Mouse (Mus musculus) left cerebral cortex, postnatal 36 days (tissue): Measurements from ENCODE around the gene L3mbtl1. TPM values are rescaled to one million over a fixed set of nuclear protein-coding genes. Genes with fewer than 3 reads are reported as not detected.
"Not testable (repeated sequence)": the region's sequence is repeated elsewhere in the genome, so short reads cannot be mapped to it uniquely, and the experiment has no call there.

Experiments
- DNase-seq, 2 experiments: peaks; one replicate each; pipeline ENCODE4 v3.0.0; 2021 to 2022; ENCODE audit warnings: low spot score in 2 of 2, mixed read lengths in 1 of 2
- intact Hi-C: fragments of 180-260 bp; cut with DNase I; formaldehyde crosslinking; loops from one replicate; pipeline ENCODE4 v1.15.1; 2025
- total RNA-seq, 2 experiments: library from RNA; stranded (reverse); gene quantifications; 2 replicates each; pipeline ENCODE4 v1.2.3; 2021

Gene L3mbtl1
- 10 to 100 TPM; 11.4 to 21.7 TPM for total RNA-seq

- intact Hi-C loops, result no loop called here
Observed at GRCm38 (mm10) chr2:162943148-162943846, at the start of gene L3mbtl1. Gene L3mbtl1 (plus strand): TSS chr2:162943472.

DNA sequence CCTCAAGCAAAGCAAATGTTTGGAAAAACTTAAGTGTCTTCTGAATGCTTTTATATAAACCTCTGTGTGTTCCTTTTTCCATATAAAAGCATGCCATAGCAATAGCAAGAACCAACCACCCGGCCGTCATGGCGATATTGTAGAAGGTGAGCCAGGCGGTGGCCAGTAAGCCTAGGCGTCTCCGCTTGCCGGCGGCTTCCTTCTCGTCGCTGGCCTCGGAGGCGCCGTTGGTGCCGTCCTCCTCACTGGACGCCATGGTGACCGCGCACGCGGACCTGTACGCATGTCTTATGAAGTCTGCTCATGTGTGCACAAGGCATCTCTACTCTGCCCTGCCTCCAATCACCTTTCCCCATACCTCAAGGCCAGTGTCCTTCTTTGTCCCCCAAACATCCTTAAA is 44.0 kb upstream of the L3mbtl1 start:
- intact Hi-C loops, DNase-seq: not testable (repeated sequence)

More at GRCm38 (mm10) chr2:162943148-162943846, at the start of gene L3mbtl1:
- peak; percentile 78 to 79 for DNase-seq

DNA sequence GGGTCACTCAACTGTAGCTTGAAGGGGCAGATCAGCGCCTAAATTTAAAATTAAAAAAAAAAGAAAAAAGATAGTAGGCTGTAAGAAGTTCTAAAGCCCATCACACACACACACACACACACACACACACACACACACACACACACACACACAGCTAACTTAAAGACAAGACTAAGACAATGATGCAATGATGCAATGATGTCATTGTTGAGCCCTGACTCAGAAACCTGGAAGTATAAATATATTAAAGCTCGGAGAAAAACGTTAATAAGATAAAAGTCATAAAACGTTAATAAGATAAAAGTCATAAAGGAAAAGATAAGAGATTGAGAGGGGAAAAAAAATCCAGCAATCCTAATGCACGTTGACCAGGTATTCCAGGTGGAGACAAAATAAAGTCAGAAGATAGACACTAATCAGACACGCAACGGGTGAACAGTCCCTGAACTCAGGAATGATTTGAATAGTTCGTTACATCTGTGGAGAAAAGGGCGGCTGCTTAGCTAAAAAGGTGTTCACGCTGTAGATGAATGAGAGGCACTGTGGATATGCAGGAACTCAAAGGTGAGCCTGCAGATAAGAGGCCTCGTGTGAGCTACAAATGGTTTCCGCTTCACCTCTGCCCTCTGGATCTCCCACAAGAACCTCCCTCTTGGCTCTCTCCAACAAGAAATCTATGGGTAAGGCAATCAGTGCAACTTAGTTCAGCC is 43.2 kb upstream of the L3mbtl1 start:
- intact Hi-C loops, result no loop called here
- no peak for DNase-seq

- intact Hi-C loops, result no loop called here
- DNase-seq, result no peak
Observed at GRCm38 (mm10) chr2:162900590-162900916, 42.7 kb upstream of the L3mbtl1 start.

- intact Hi-C loops, result no loop called here
- DNase-seq, result no peak
Observed at GRCm38 (mm10) chr2:162905902-162906301, 37.4 kb upstream of the L3mbtl1 start.

GRCm38 (mm10) chr2:162908052-162908491 is 35.2 kb upstream of the L3mbtl1 start:
- DNase-seq, result no peak
- intact Hi-C loops, result no loop called here

- intact Hi-C loops, result loop anchor here (5.0 to 10.0 kb wide), 3 partner anchors 99 to 1442 kb away; partner anchors contain the start of gene Ptprt
- DNase-seq, result no peak
Observed at GRCm38 (mm10) chr2:162914040-162914439, 29.2 kb upstream of the L3mbtl1 start.

DNA sequence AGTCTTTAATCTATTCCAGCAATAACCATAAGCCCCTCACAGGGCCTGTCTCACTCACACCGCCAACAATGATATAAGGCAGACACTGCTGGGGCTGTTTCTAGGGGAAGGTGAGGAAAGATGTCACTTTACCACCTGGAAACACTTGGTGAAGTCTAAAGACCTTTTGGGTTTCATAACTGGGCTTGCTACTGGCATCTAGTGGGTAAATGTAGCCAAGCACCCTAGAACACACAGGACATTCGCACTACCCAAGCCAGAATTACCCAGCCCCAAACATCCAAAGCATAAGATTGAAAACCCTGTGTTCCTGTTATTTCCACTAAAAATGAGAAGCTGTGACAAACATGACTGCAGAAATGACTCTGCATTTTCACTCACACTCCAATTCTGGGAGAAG is 28.8 kb upstream of the L3mbtl1 start:
- peak; percentile 30 to 31 for DNase-seq
- intact Hi-C loops, result loop anchor here (5.0 to 10.0 kb wide), 3 partner anchors 100 to 1442 kb away; partner anchors contain the start of gene Ptprt

GRCm38 (mm10) chr2:162919926-162920325 is 23.3 kb upstream of the L3mbtl1 start:
- no peak for DNase-seq
- intact Hi-C loops, result loop anchor here (5.0 to 10.0 kb wide), 3 partner anchors 105 to 412 kb away; partner anchors contain the start of gene Ptprt

DNA sequence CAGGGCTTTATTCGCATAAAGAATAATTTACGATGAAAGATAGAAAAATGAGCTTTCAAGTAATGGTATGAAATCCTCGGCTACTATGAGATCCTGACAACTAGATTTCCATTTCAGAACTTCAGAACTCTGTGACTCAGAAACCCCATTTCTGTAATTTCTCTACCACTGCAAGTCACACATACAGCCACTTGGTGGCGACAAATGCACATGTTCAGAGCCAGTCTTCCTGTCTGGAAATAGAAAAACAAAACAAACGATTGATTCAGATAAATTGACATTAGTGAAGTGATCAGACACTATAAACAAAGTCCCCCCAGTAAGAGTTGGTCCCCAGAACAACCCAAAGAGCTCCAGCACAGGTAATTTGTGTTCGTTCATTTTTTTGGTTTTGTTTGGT is 21.1 kb upstream of the L3mbtl1 start:
- DNase-seq, result peak; percentile 39 to 45
- intact Hi-C loops, result loop anchor here (5.0 kb wide), 1 partner anchor 410 kb away; no protein-coding TSS in a partner anchor

DNA sequence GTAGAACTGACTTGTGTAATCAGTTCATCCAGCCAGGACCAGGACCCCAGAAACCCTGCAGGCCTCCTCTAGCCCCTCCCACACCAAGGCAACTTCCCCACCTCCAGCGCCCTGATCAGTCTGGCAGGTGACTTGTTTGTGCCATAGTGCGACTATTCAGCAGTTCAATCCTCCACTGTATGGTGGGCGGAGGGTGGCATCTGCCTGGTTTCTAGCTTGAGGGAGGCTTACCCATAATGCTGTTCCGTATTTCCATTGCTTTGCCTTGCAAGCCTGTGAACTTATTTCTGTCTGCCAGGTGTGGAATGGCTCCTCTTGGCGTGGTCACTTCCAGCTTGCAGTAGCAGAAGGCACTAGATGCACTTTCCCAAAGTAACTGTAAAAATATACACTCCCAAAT is 20.4 kb upstream of the L3mbtl1 start:
- intact Hi-C loops, result loop anchor here (5.0 kb wide), 1 partner anchor 409 kb away; no protein-coding TSS in a partner anchor
- peak; percentile 38 to 43 for DNase-seq

GRCm38 (mm10) chr2:162924126-162924525 is 19.1 kb upstream of the L3mbtl1 start:
- intact Hi-C loops, result loop anchor here (5.0 kb wide), 1 partner anchor 408 kb away; no protein-coding TSS in a partner anchor
- no peak for DNase-seq

DNA sequence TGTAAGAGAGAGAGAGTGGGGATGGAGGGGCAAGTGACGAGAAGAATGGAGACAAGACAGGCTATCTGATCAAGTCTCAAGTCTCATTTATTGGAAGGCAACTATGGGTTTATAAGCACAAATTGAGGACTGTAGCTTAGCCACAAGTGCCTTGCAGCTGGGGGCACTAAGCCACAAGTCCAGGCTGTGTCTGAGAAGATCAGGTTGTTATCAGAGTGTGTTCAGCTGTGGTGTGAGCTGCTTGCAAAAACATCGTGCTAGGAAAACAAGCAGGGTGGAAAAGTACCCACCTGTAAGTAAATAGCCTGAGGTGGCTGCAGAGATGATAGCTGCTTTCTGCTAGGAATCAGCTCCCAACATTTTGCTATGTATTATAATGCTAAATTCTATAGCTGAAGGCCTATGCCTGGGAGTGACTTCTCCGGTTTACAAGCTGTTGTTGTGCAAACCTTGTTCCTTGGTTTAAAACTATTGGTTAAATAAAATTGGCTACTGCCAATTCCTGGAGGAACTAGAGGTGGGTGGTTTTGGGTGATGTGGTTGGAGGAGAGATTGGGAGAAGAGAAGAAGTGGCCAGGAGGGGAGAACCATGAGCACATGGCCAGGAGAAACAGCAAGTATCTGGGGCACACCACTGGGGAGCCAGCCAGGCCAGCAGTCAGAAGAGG is 15.2 kb upstream of the L3mbtl1 start:
- no peak for DNase-seq
- intact Hi-C loops, result no loop called here

DNA sequence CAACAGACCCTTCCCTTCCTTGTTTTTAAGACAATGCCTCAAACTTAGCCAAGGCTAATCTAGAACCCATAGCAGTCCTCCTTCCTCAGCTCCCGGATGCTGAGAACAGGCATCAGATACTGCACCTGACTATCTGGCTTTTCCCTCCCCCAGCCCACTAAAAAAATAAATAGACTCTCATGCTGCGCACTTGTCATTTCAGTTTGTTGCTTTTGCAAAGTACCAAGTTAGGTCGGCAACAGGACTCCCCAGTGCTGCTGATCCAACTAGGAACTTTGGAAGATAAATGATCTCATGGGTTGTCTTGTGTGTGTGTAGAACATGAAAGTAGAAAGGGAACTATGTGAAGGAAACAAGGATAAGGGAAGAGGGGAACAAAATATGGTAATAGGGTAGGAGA is 13.6 kb upstream of the L3mbtl1 start:
- DNase-seq, result no peak
- intact Hi-C loops, result loop anchor here (5.0 kb wide), 2 partner anchors 88 to 488 kb away; partner anchors contain the start of gene Ift52

DNA sequence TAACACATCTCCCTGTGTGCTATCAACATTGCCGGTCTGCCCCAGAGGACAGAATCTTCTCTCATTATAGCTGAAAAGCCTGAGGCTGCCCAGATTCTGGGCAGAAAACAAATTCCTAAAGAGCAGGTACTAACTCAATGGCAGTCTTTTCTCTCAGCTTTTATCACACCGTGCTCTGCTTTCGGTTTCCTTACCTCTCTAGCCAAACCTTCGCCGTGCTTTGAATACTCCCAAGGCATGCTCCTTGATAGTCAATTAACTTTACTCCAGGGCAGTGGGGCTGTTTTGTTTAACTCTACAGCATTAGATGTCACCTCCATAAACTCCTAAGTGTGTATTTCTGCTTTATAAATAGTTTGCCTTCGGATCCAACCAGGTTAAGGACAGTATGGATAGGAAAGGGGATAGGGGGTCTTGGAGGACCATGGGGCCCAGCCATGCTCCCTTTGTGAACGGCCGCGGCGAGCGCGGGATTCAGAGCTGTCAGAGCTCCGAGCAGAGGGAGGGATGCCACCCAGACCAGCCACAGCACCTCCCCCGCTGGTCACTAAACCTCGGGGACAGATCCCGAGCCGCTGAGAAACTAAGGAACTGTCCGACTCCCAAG is 12.7 kb upstream of the L3mbtl1 start:
- intact Hi-C loops, result loop anchor here (5.0 kb wide), 2 partner anchors 87 to 487 kb away; partner anchors contain the start of gene Ift52
- DNase-seq, result no peak

DNA sequence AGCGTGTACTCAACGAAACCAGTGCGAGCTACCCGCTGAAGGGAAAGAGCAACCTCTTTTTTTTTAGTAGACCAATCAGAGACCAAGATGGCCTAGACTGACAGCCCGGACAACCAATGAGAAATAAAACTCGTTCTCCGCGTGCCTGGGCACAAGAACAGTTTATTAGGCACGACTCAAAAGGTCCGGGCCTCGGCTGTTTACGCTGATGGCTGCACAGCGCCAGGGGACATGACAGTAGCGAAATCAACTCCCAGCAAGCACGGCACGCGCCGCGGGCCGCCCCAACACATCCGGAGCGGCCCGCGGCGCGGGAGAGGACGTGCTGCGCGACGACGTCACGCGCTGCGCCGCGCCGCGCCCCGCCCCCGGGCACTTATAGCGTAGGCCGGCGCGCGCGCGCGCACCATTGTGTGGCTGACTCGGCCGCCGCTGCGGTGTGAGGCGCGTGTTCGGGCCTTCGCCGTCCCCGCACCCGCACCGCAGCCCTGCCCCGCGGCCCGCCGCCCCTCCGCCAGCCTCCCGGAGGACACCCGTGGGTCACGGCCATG is 12.1 kb upstream of the L3mbtl1 start, which contains the start of gene Srsf6:
Srsf6 (plus strand) TSS at position 406 of the 551 bp plus-strand sequence.
- DNase-seq, result peak; percentile 88 to 91

DNA sequence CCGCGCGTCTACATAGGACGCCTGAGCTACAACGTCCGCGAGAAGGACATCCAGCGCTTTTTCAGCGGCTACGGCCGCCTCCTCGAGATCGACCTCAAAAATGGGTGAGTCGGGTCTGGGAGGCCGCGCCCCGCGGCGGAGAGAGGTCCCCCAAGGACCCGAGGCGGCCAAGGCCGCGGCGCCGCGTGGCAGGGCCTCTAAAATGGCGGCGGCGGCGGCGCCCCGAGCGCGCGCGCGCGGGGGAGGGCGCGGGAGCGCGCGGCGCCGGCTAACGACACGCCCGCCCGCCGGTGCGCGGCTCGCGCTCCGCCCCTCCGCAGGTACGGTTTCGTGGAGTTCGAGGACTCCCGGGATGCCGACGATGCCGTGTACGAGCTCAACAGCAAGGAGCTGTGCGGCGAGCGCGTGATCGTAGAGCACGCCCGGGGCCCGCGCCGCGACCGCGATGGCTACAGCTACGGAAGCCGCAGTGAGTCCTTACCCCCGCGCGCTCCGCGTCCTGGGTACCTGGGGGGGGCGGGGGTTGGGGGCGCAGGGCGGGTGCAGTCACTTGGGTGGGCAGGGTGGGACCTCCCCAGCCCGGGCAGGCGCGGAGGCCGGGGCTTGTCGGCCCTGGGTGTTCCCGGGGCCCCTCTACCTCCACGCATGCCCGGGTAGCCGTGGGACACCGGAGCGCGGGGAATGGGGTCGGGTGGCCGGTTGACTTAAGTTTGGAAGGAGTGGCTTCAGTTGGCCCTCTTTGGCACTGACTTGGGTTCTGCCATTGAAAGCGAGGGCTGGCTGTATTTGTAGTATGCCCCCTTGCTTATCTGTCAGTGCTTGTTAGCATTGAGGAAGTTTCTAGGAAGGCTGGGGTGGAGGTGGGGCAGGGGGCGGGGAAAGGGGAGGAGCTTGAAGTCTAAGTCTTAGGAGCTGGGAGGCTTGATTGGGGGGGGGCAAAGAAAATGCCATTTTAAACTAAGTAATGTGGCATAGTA is 11.3 kb upstream of the L3mbtl1 start:
- intact Hi-C loops, result loop anchor here (5.0 kb wide), 2 partner anchors 85 to 485 kb away; partner anchors contain the start of gene Ift52
- peak; percentile 74 to 75 for DNase-seq

More for the DNA sequence above, 12.1 kb upstream of the L3mbtl1 start, which contains the start of gene Srsf6:
- intact Hi-C loops, result loop anchor here (5.0 kb wide), 2 partner anchors 86 to 486 kb away; partner anchors contain the start of gene Ift52

DNA sequence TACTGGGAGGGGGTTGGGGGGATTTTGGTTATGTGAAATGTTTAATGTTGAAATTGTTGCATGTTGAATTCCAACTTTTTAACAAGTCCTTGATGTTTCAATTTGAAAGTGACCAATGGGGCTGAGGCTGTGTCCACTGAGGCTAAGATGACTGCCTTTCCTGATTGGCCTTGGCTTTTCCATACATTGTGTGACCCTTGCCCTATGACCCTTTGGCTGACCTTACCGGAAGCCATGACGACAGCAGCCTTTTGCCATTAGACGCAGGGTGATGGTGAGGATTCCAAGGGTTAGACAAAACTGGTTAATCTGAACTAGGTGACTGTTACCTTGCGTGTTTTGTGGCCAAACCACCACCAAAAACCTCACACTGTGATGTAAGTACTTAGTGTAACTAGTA is 10.6 kb upstream of the L3mbtl1 start:
- intact Hi-C loops, result loop anchor here (5.0 kb wide), 2 partner anchors 85 to 485 kb away; partner anchors contain the start of gene Ift52
- DNase-seq, result no peak
